In genomic region chr3:88133187-88133771, GRCm38 (mm10) we compare ENCODE assay signal across 8 mouse cellular contexts. TPM values are rescaled to one million over a fixed set of nuclear protein-coding genes. Genes with fewer than 3 reads are reported as not detected.
A peak's percentile ranks its signal among the peaks of the same experiment; 100 is the strongest.
DNase-seq lines count a peak whose midpoint lies in the region; ATAC-seq and TF ChIP-seq lines count a peak whose summit lies in the region.

No protein-coding gene starts in this region.

- H3K27me3 ChIP-seq in forebrain, embryonic 14.5 days (replicated peaks; ENCODE audit: control insufficient read depth, insufficient read depth, low read length) = no peaks in the 10 kb centered on the region

- no peaks in the 10 kb centered on the region for H3K36me3 ChIP-seq in forebrain, embryonic 14.5 days (ENCODE audit: control insufficient read depth, insufficient read depth, low read length)

- ATAC-seq in forebrain, embryonic 14.5 days = no peak

- no peak overlapping the region for H3K4me2 ChIP-seq in forebrain, embryonic 14.5 days (ENCODE audit: low read length)

- TF ChIP-seq CTCF in olfactory bulb, adult 2 months (IDR thresholded peaks at IDR 0.05; ENCODE audit: insufficient read depth, low read depth, low read length) = no peak

- peaks cover 11% of the 10 kb centered on the region for H3K4me1 ChIP-seq in olfactory bulb, adult 2 months (ENCODE audit: control insufficient read depth, insufficient read depth, low read length)
- H3K4me1 ChIP-seq in forebrain, embryonic 14.5 days (ENCODE audit: control insufficient read depth, insufficient read depth, low read length) = no peaks in the 10 kb centered on the region

- no peaks in the 10 kb centered on the region for H3K9me3 ChIP-seq in forebrain, embryonic 14.5 days (replicated peaks; ENCODE audit: control insufficient read depth, low read length)

- TF ChIP-seq POLR2A in olfactory bulb, adult 2 months (IDR thresholded peaks at IDR 0.05; ENCODE audit: insufficient read depth, low read depth, low read length) = no peak

- H3K4me3 ChIP-seq in olfactory bulb, adult 2 months (ENCODE audit: insufficient read depth, low read depth, low read length) = no peak overlapping the region
- no peak overlapping the region for H3K4me3 ChIP-seq in forebrain, embryonic 14.5 days (ENCODE audit: low read depth, low read length)

- DNase-seq in layer of hippocampus, adult 9-11 months = peak; percentile 31
- no peak for DNase-seq in layer of hippocampus, postnatal 36 days
- DNase-seq in cerebellum, adult 11 months = peak; percentile 80
- DNase-seq in heart, adult 18-20 months = peak; percentile 77 to 86
- DNase-seq in urinary bladder, postnatal 4 days (ENCODE audit: low spot score in 2 of 2) = no peak
- no peak for DNase-seq in forebrain, embryonic 14.5 days (ENCODE audit: low spot score)
- DNase-seq in spleen, adult 18-20 months = no peak

- whole genome bisulfite sequencing in olfactory bulb, adult 2 months = 35% methylated on average over 4 of the region's 4 CpGs
- 65% methylated on average over 4 of the region's 4 CpGs for WGBS in forebrain, embryonic 14.5 days

- no peak overlapping the region for H3K9ac ChIP-seq in forebrain, embryonic 14.5 days (ENCODE audit: low read length)

- H3K27ac ChIP-seq in olfactory bulb, adult 2 months (ENCODE audit: insufficient read depth, low read depth, low read length) = peak overlapping the region; percentile 60
- no peak overlapping the region for H3K27ac ChIP-seq in forebrain, embryonic 14.5 days (ENCODE audit: low read depth, low read length)

RNA-seq across cellular contexts. Expression of gene Mef2d, which starts 8.9 kb away (rescaled TPM):
- total RNA-seq in layer of hippocampus, postnatal 36 days (2021) = 100 to 1,000 TPM; 191 to 207 TPM
- 100 to 1,000 TPM; 120 TPM for total RNA-seq in heart, adult 18-20 months (2021)
- polyA plus RNA-seq in olfactory bulb, adult 2 months (2012; ENCODE audit: insufficient read depth, insufficient read length, low replicate concordance, missing spikeins) = 460 TPM in 1 of 2 replicates, not detected in the other
- polyA plus RNA-seq in forebrain, embryonic 14.5 days (2014; fragmentation: Nextera tagmentation; extraction: Ambion mirVana) = 17.3 and 20.4 TPM in 2 replicates

RNA-seq across cellular contexts. Expression of gene Iqgap3, which starts 51.5 kb away (rescaled TPM):
- total RNA-seq in layer of hippocampus, postnatal 36 days (2021) = under 1 TPM; 0.37 to 0.53 TPM
- under 1 TPM; 0.39 to 0.69 TPM for total RNA-seq in heart, adult 18-20 months (2021)
- polyA plus RNA-seq in olfactory bulb, adult 2 months (2012; ENCODE audit: insufficient read depth, insufficient read length, low replicate concordance, missing spikeins) = not detected in 2 replicates
- polyA plus RNA-seq in forebrain, embryonic 14.5 days (2014; fragmentation: Nextera tagmentation; extraction: Ambion mirVana) = 7.6 and 8.1 TPM in 2 replicates

RNA-seq across cellular contexts. Expression of gene Ttc24, which starts 55.2 kb away (rescaled TPM):
- not detected for total RNA-seq in layer of hippocampus, postnatal 36 days (2021)
- not detected for total RNA-seq in heart, adult 18-20 months (2021)
- not detected in 2 replicates for polyA plus RNA-seq in olfactory bulb, adult 2 months (2012; ENCODE audit: insufficient read depth, insufficient read length, low replicate concordance, missing spikeins)
- polyA plus RNA-seq in forebrain, embryonic 14.5 days (2014; fragmentation: Nextera tagmentation; extraction: Ambion mirVana) = not detected in 2 replicates

Comparison
In these comparisons a context has a peak if more than half of its experiments do, and no peak if none do; other contexts are left out.
1. DNase-seq: peak in layer of hippocampus, adult 9-11 months (single experiment), cerebellum, adult 11 months (single experiment) and heart, adult 18-20 months (2 of 2); none in layer of hippocampus, postnatal 36 days (0 of 2), urinary bladder, postnatal 4 days (0 of 2), forebrain, embryonic 14.5 days (single experiment) and spleen, adult 18-20 months (0 of 2).